Mouse (Mus musculus) intestine, embryonic 16.5 days (tissue): ENCODE measurements at regions not wholly inside any gene's neighbourhood (a gene's known extent, or its start where the extent isn't known, plus 50 kb on each side); places are given as distances from the start of the nearest gene placed in this dataset.

Experiments used
- ATAC-seq: fragments of 200-750 bp; cut with Nextera tagmentation; 2 replicates; pipeline ENCODE4 v1.8.0; 2017; ENCODE audit warnings: moderate TSS enrichment, moderate library complexity
- H3K27ac ChIP-seq: fragments of 300-500 bp; sonication (generic); 2 replicates; pipeline ENCODE4 v1.5.1; 2014; ENCODE audit warnings: mild to moderate bottlenecking, low read length
- H3K27me3 ChIP-seq: fragments of 300-500 bp; sonication (generic); replicated peaks from 2 replicates; pipeline ENCODE4 v1.6.1; 2014; ENCODE audit warnings: low read length, control low read depth, mixed read lengths; ENCODE audit not compliant: control insufficient read depth, insufficient read depth
- H3K36me3 ChIP-seq: fragments of 300-500 bp; sonication (generic); 2 replicates; pipeline ENCODE4 v1.6.1; 2014; ENCODE audit warnings: low read length, control low read depth; ENCODE audit not compliant: control insufficient read depth, insufficient read depth
- H3K4me1 ChIP-seq: fragments of 300-500 bp; sonication (generic); 2 replicates; pipeline ENCODE4 v1.6.1; 2014; ENCODE audit warnings: low read length, control low read depth, mixed read lengths; ENCODE audit not compliant: control insufficient read depth, insufficient read depth
- H3K4me2 ChIP-seq: fragments of 300-500 bp; sonication (generic); 2 replicates; pipeline ENCODE4 v1.6.1; 2014; ENCODE audit warnings: low read depth, low read length, control low read depth
- H3K4me3 ChIP-seq: fragments of 300-500 bp; sonication (generic); 2 replicates; pipeline ENCODE4 v1.5.1; 2014; ENCODE audit warnings: mild to moderate bottlenecking, low read length
- H3K9ac ChIP-seq: fragments of 300-500 bp; sonication (generic); 2 replicates; pipeline ENCODE4 v1.6.1; 2014; ENCODE audit warnings: low read depth, low read length
- H3K9me3 ChIP-seq: fragments of 300-500 bp; sonication (generic); 2 replicates; pipeline ENCODE4 v1.6.1; 2016; ENCODE audit warnings: low read length, control low read depth; ENCODE audit not compliant: control insufficient read depth
- WGBS: fragments of 180-500 bp; shearing (Covaris S2); extraction: QIAGEN DNeasy Blood & Tissue Kit; methylation state at CpG from one replicate; pipeline ENCODE4 v1.1.7; 2014; 5-methylcytosine and 5-hydroxymethylcytosine counted together

DNA sequence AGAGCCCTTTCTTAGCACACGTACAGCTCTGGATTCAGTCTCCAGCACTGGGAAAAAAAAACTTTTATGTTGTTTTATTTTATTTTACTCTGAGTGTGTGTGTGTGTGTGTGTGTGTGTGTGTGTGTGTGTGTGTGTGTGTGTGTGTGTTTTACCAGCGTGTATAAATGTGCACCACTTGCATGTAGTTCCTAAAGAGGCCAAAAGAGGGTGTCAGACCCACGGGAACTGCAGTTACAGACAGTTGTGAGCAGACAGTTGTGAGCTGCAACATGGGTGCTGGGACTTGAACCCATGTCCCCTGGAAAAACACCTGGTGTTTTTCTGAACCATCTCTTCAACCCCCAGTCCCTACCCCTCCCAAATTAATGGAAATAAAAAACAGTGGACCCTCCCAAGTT lies 165.1 kb upstream of the Plekha5 start:
- Histone ChIP-seq H3K9me3 (no peaks in the 10 kb centered on the region), H3K4me1 (no peaks in the 10 kb centered on the region), H3K27me3 (no peaks in the 10 kb centered on the region), H3K9ac (no peak overlapping the region), H3K4me2 (no peak overlapping the region), H3K27ac (no peak overlapping the region), H3K36me3 (no peaks in the 10 kb centered on the region), H3K4me3 (no peak overlapping the region)
- 91% methylated on average over 3 of the region's 3 CpGs for WGBS
- ATAC-seq: no peak

DNA sequence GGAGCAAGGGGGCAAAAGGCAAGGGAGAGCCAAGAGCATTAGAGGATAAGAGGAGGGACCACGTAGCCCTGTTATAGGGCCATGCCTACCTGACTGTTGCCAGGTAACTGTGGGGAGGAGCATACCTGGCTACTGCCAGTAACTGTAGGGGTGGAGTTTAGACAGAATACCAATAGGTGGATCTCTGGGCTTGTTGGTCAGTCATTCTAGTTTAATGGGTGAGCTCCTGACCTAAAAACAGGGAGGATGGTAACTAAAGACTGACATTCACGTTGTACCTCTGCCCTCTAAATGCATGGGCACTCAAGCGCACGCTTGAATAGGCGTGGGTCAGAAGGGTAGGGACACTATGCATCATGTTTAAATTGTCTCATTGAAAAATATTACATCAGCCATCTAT lies 165.8 kb upstream of the Plekha5 start:
- H3K9ac ChIP-seq: no peak overlapping the region
- no peak overlapping the region for H3K27ac ChIP-seq
- H3K36me3 ChIP-seq: no peaks in the 10 kb centered on the region
- 91% methylated on average over 5 of the region's 5 CpGs for WGBS
- ATAC-seq: no peak
- no peaks in the 10 kb centered on the region for H3K4me1 ChIP-seq
- no peaks in the 10 kb centered on the region for H3K27me3 ChIP-seq
- H3K9me3 ChIP-seq: no peaks in the 10 kb centered on the region
- no peak overlapping the region for H3K4me2 ChIP-seq
- H3K4me3 ChIP-seq: no peak overlapping the region

DNA sequence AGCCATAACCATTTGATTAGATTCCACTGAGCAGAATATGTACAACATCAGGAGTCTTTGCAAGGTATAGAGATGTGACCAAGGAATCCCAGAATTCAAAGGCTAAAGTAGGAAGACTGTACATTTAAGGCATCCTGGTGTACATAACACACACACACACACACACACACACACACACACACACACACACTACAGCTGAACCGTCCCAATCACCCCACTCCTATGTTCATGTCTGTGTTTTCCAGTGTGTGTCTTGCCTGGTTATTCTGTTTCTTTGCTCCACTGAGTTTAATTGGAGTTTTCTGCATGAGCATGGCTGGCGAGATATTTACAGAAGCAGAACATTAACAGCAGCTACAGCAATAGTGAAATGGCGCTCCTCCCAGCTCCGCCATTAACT lies 172.3 kb upstream of the Plekha5 start:
- H3K9ac ChIP-seq: no peak overlapping the region
- 83% methylated on average over 4 of the region's 4 CpGs for WGBS
- no peaks in the 10 kb centered on the region for H3K27me3 ChIP-seq
- no peaks in the 10 kb centered on the region for H3K9me3 ChIP-seq
- no peak overlapping the region for H3K4me2 ChIP-seq
- H3K27ac ChIP-seq: no peak overlapping the region
- no peak overlapping the region for H3K4me3 ChIP-seq
- H3K4me1 ChIP-seq: no peaks in the 10 kb centered on the region
- H3K36me3 ChIP-seq: no peaks in the 10 kb centered on the region
- ATAC-seq: no peak

DNA sequence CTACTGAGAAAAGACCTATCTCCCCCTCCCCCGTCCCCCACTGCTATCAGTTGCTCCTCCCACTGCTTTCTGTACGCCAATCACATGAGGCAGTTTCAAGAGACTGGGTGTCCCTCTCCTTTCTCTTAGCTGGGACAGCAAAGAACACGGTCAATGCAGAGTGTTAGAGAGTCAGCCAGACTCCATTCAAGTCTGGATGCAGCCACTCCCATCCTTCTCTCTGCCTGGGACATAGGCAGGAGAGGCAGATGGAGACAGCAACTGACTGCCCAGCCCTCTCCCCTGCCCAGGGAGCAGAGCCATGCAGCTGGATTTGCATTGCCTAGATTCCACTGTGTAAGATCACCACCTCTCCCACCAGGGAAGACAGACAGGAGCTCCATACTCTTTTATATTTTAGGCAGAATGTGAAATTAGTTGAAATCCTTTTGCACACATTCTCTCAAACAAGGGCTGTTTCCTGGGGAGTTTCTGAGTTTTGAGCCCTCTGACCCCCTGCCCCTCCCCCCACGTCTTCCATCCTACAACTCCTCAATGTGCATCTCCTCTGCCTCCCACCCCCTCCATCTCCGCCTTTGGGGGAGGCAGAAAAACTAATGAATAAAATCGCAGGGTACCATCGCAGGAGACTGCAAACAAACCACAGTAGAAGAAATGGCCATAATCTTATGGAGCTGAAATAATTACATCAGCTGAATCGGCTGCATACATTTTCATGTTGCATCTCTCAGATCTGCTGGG lies 180.3 kb upstream of the Plekha5 start:
- WGBS: 51% methylated on average over 8 of the region's 8 CpGs
- Histone ChIP-seq H3K9ac (no peak overlapping the region), H3K9me3 (no peaks in the 10 kb centered on the region), H3K27me3 (no peaks in the 10 kb centered on the region), H3K36me3 (no peaks in the 10 kb centered on the region), H3K4me2 (no peak overlapping the region), H3K27ac (no peak overlapping the region), H3K4me1 (no peaks in the 10 kb centered on the region), H3K4me3 (no peak overlapping the region)
- ATAC-seq: no peak

DNA sequence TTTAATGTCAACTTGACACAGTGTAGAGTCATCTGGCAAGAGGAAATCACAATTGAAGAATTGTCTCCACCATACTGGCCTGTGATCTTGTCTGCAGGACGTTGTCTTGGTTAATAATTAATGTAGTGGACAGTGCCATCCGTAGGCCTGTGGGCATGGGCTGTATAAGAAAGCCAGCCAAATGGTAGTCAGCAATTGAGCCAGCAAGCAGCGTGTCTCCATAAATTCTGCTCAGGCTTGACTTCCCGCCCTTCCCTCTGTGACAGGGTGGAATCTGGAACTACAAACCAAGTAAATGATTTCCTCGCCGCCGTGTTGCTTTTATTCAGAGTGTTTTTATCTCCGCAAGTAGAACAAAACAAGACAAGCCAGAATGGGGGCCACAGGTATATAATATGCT lies 184.5 kb upstream of the Plekha5 start:
- Histone ChIP-seq H3K27me3 (no peaks in the 10 kb centered on the region), H3K4me2 (no peak overlapping the region), H3K4me1 (no peaks in the 10 kb centered on the region), H3K9me3 (no peaks in the 10 kb centered on the region), H3K4me3 (no peak overlapping the region), H3K27ac (no peak overlapping the region), H3K36me3 (no peaks in the 10 kb centered on the region), H3K9ac (no peak overlapping the region)
- 57% methylated on average over 8 of the region's 8 CpGs for WGBS
- peak; percentile 56; the same call in 1 of the 2 replicates for ATAC-seq

DNA sequence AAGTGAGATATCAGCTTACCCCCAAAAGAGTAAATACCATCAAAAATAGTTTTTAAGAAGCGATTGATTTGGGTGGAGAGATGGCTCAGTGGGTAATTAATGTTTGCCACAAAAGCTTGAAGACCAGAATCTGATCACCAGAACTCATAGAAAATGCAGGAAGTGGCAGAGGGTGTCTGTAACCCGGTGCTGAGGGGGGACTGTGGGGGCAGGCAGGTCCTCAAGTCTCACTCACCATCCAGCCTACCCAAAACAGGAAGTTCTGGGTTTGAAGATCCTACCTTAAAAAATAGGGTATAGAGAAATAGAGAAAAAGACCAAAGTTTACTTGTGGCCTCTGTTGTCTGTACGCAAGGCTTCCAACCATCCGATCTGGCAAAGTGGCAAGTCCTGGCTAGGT lies 190.3 kb upstream of the Plcz1 start:
- ATAC-seq: no peak
- no peaks in the 10 kb centered on the region for H3K36me3 ChIP-seq
- no peak overlapping the region for H3K4me2 ChIP-seq
- 91% methylated on average over 4 of the region's 4 CpGs for WGBS
- H3K9me3 ChIP-seq: no peaks in the 10 kb centered on the region
- H3K9ac ChIP-seq: no peak overlapping the region
- H3K4me1 ChIP-seq: no peaks in the 10 kb centered on the region
- no peaks in the 10 kb centered on the region for H3K27me3 ChIP-seq
- no peak overlapping the region for H3K4me3 ChIP-seq
- no peak overlapping the region for H3K27ac ChIP-seq

DNA sequence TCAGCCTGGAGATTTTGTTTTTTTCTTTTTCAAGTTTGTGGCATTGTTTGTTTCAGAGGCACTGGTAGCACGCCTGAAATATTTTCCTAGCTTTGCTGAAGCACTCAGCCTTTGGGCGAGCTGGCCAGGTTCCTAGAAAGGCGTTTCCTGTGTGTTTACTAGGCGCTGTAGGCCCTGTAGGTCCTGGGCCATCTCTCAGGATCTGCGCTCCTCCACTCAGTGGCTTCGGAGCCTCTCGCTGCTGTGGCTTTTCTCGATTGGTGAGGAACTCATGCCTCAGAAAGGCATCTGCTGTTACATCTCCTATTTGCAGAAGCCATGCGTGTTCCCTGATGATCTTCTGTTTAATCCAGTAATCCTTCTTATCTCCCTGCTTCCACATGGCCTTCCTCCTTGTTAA lies 188.0 kb upstream of the Plcz1 start:
- ATAC-seq: no peak
- Histone ChIP-seq H3K36me3 (no peaks in the 10 kb centered on the region), H3K4me3 (no peak overlapping the region), H3K9ac (no peak overlapping the region), H3K27me3 (no peaks in the 10 kb centered on the region), H3K4me1 (no peaks in the 10 kb centered on the region), H3K4me2 (no peak overlapping the region), H3K27ac (no peak overlapping the region), H3K9me3 (no peaks in the 10 kb centered on the region)
- 42% methylated on average over 9 of the region's 9 CpGs for WGBS

DNA sequence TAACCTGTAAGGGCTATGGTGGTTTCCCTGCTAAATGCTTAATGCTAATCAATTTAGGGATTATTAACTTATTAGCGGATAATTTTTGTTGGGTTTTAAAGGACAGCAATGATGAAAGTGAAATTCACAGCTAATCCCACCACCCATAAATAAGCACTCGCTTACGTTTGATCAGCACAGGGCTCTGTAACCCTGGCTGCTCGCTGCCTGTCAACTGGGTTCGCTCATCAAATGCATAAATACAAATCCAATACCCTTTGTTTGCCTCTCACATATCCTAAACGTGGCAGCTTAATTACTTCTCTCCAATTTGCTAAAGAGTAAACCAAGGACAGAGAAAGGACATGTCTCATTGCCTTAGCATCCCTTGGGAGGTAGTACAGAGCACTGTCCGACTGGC lies 187.5 kb upstream of the Plcz1 start:
- Histone ChIP-seq H3K27ac (no peak overlapping the region), H3K36me3 (no peaks in the 10 kb centered on the region), H3K9me3 (no peaks in the 10 kb centered on the region), H3K4me2 (no peak overlapping the region), H3K4me3 (no peak overlapping the region), H3K27me3 (no peaks in the 10 kb centered on the region), H3K9ac (no peak overlapping the region), H3K4me1 (no peaks in the 10 kb centered on the region)
- no peak for ATAC-seq
- 73% methylated on average over 7 of the region's 7 CpGs for WGBS

DNA sequence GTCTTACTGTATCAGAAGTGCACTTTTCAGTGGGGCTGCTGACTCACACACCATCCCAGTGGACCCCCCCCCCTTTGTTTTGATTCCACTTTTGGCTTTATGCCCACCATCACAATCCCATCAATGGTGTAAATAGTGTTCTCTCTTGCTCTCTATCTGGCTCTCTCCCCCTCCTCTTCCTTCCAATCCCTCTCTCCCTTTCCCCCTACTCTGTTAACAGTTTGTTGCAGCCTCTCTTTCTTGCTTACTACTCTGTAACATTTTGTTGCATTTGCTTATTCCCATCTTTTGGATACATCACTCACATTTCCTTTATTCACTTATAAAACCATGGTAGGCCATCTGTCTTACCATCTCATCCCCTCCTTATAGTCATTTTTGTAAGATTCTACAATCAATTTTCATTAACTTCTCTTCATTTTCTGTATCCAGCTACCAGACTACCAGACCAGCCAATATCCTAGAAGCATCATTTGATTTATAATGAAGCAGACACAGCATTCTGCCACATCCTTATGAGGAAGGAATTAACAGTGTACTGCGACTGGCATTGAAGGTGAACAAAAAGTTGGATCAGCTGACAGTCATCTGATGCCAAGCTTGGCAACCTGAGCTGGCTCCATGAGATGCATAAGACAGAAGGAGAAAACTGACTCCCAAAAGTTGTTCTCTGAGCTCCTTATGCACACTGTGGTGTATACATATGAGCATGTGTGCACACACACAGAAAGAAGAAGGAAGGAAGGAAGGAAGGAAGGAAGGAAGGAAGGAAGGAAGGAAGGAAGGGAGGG lies 181.5 kb upstream of the Plcz1 start:
- H3K4me3 ChIP-seq: no peak overlapping the region
- H3K9me3 ChIP-seq: no peaks in the 10 kb centered on the region
- ATAC-seq: no peak
- H3K36me3 ChIP-seq: no peaks in the 10 kb centered on the region
- WGBS: 82% methylated on average over 1 of the region's 1 CpGs
- no peak overlapping the region for H3K27ac ChIP-seq
- H3K4me2 ChIP-seq: no peak overlapping the region
- H3K9ac ChIP-seq: no peak overlapping the region
- no peaks in the 10 kb centered on the region for H3K27me3 ChIP-seq
- no peaks in the 10 kb centered on the region for H3K4me1 ChIP-seq
